Mouse (Mus musculus) left cerebral cortex, postnatal 4 days (tissue): ENCODE results near the gene Bola1. TPM values are rescaled to one million over a fixed set of nuclear protein-coding genes. Genes with fewer than 3 reads are reported as not detected.
"Not testable (repeated sequence)": the region's sequence is repeated elsewhere in the genome, so short reads cannot be mapped to it uniquely, and the experiment has no call there.

Experiments
- DNase-seq: peaks from one replicate; pipeline ENCODE4 v3.0.0-alpha.2; 2022
- intact Hi-C: fragments of 180-260 bp; cut with DNase I; formaldehyde crosslinking; loops from one replicate; pipeline ENCODE4 v1.15.1; 2025
- total RNA-seq, 2 experiments: library from RNA; stranded (reverse); gene quantifications; 2 replicates each; pipeline ENCODE4 v1.2.3; 2021

Gene Bola1
- total RNA-seq, 2 experiments from 2014 or later = 18.7 to 24.7 TPM

- intact Hi-C loops = no loop called here
- DNase-seq = no peak
Observed at GRCm38 (mm10) chr3:96248141-96249033, 28.9 kb upstream of the Bola1 start.

- DNase-seq = no peak
- intact Hi-C loops = no loop called here
Observed at GRCm38 (mm10) chr3:96247356-96248140, 28.0 kb upstream of the Bola1 start.

- intact Hi-C loops, DNase-seq: not testable (repeated sequence)
Observed at GRCm38 (mm10) chr3:96246427-96246856, 26.9 kb upstream of the Bola1 start, which contains the start of gene Hist2h3c1. Hist2h3c1 (plus strand) TSS chr3:96246685.

- intact Hi-C loops = not testable (repeated sequence)
Observed at GRCm38 (mm10) chr3:96246018-96246417, 26.5 kb upstream of the Bola1 start.

GRCm38 (mm10) chr3:96245003-96245886 lies 25.7 kb upstream of the Bola1 start, which contains the start of gene Hist2h2aa1:
Hist2h2aa1 (plus strand) TSS chr3:96245497.
- intact Hi-C loops = not testable (repeated sequence)
- peak; percentile 84 for DNase-seq

More at GRCm38 (mm10) chr3:96246018-96246417, 26.5 kb upstream of the Bola1 start:
- not testable (repeated sequence) for DNase-seq

GRCm38 (mm10) chr3:96243921-96244572 lies 24.5 kb upstream of the Bola1 start:
- intact Hi-C loops = no loop called here
- DNase-seq = no peak

- intact Hi-C loops = no loop called here
- no peak for DNase-seq
Observed at GRCm38 (mm10) chr3:96240799-96241197, 21.3 kb upstream of the Bola1 start.

- peak; percentile 93 for DNase-seq
- intact Hi-C loops = not testable (repeated sequence)
Observed at GRCm38 (mm10) chr3:96239949-96240798, 20.7 kb upstream of the Bola1 start, which contains the start of gene Hist2h2aa2. Hist2h2aa2 (minus strand) TSS chr3:96240276.

- intact Hi-C loops = not testable (repeated sequence)
- DNase-seq = peak; percentile 56
Observed at GRCm38 (mm10) chr3:96238954-96239793, 19.7 kb upstream of the Bola1 start, which contains the start of gene Hist2h3c2. Hist2h3c2 (minus strand) TSS chr3:96239127.

GRCm38 (mm10) chr3:96237904-96238511 lies 18.5 kb upstream of the Bola1 start:
- no peak for DNase-seq
- intact Hi-C loops = no loop called here

- DNase-seq = no peak
- intact Hi-C loops = no loop called here
Observed at GRCm38 (mm10) chr3:96237335-96237903, 17.9 kb upstream of the Bola1 start.

- no peak for DNase-seq
- intact Hi-C loops = no loop called here
Observed at GRCm38 (mm10) chr3:96236834-96237334, 17.4 kb upstream of the Bola1 start.

- intact Hi-C loops = no loop called here
- DNase-seq = no peak
Observed at GRCm38 (mm10) chr3:96235836-96236235, 16.3 kb upstream of the Bola1 start.

- intact Hi-C loops = no loop called here
- no peak for DNase-seq
Observed at GRCm38 (mm10) chr3:96234914-96235313, 15.4 kb upstream of the Bola1 start.

GRCm38 (mm10) chr3:96231758-96232120 lies 12.2 kb upstream of the Bola1 start:
- intact Hi-C loops = no loop called here
- no peak for DNase-seq

- no peak for DNase-seq
- intact Hi-C loops = no loop called here
Observed at GRCm38 (mm10) chr3:96230910-96231757, 11.6 kb upstream of the Bola1 start.
